Mouse (Mus musculus) adrenal gland, postnatal 14 days (tissue): Measurements from ENCODE around the gene Gm6020. TPM values are rescaled to one million over a fixed set of nuclear protein-coding genes. Genes with fewer than 3 reads are reported as not detected.

ENCODE experiments used
- total RNA-seq: library from RNA; stranded (reverse); gene quantifications from 2 replicates; pipeline ENCODE4 v1.2.3, GENCODE M21; 2021

The Gm6020 gene
- total RNA-seq, 1 experiment from 2014 or later: not detected

Other genes starting within 250 kb of the Gm6020 start
- gene Zfp950, start 43.0 kb upstream of the Gm6020 start, total RNA-seq: 25.2 and 26.7 TPM in 2 replicates
- not detected in 2 replicates for gene Gm7102, start 7.6 kb upstream of the Gm6020 start, total RNA-seq
- 17.8 and 21.0 TPM in 2 replicates for gene Csf2ra, start 44.5 kb downstream of the Gm6020 start, total RNA-seq
- not detected in 2 replicates for gene Gm21060, start 113.2 kb downstream of the Gm6020 start, total RNA-seq